Mouse (Mus musculus): ENCODE results near the gene Rab6a. TPM values are rescaled to one million over a fixed set of nuclear protein-coding genes. Genes with fewer than 3 reads are reported as not detected.

The Rab6a gene
- polyA plus RNA-seq, 1 experiment from 2014 or later = 126 TPM

DNA sequence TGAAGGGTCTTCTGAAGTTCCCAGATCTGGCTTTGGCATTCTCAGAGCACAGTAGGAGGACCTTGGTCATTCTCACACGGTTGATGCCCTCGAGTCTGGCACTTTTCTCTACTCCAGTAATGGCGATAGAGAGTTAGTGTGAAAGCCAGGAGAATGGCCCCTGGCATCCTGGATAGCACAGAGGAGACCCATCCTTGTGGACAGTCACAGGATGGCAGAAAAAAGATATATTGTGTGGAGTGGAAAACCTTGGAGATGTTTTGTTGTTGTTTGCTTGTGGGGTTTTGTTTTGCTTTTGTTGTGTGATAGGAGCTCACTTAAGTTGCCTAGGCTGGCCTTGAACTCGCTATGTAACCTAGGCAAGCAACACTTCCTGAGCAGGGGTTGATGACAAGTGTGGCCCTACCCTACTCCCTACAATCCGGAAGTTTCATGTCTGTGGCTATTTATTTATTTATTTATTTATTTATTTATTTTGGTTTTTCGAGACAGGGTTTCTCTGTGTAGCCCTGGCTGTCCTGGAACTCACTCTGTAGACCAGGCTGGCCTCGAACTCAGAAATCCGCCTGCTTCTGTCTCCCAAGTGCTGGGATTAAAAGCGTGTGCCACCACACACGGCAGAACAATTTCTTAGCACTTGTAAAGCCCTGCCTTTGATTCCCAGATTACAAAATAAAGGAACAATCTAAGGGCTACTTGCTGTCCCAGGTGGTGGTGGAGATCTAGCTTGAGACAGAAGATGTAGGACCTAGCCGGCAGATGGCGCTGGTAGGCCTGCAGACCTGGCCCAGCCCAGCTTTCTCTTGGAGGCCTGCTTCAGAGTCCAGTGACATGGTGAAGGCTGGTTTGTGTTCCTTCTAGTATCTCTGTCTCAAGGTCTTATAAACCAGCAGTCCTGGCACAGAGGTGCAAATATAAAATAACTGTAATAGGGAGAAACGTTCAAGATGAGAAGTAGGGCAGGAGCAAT, 78.1 kb downstream of the Rab6a start:
- Histone ChIP-seq H3K36me3 (no peaks in the 10 kb centered on the region), H3K4me3 (no peak overlapping the region), H3K9ac (no peak overlapping the region), H3K4me1 (no peaks in the 10 kb centered on the region), H3K27me3 (no peaks in the 10 kb centered on the region), H3K27ac (no peak overlapping the region), H3K4me2 (replicated peaks) (no peak overlapping the region), H3K9me3 (no peaks in the 10 kb centered on the region)
- ATAC-seq (ENCODE audit: insufficient number of reproducible peaks, insufficient read depth, low FRiP score, low TSS enrichment) = peak; percentile 35; the same call in 1 of the 2 replicates
- 42% methylated on average over 13 of the region's 13 CpGs for WGBS

DNA sequence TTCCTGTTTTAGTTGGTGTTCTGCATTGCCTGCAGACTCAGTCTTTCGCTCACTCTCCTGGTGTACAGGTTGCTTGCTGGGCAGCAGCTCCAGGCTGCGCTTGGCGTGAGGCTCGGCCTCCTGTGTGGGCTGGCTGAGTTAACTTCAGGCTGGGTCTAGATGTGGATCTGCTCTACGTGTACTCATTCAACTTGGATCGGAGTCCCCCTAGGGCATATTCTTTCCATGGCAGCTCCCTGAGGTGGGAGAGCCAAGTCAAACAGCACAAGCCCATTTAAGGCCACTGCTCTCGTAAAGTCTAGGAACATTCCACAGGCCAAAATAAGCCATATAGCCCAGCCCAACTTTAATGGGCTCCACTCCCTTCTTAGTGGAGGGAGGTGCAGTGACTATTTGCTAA, 81.3 kb downstream of the Rab6a start:
- no peak overlapping the region for H3K4me2 ChIP-seq (replicated peaks)
- H3K4me3 ChIP-seq = no peak overlapping the region
- H3K4me1 ChIP-seq = no peaks in the 10 kb centered on the region
- no peak overlapping the region for H3K27ac ChIP-seq
- no peaks in the 10 kb centered on the region for H3K9me3 ChIP-seq
- H3K36me3 ChIP-seq = no peaks in the 10 kb centered on the region
- H3K9ac ChIP-seq = no peak overlapping the region
- no peaks in the 10 kb centered on the region for H3K27me3 ChIP-seq
- no peak for ATAC-seq (ENCODE audit: insufficient number of reproducible peaks, insufficient read depth, low FRiP score, low TSS enrichment)
- WGBS = 81% methylated on average over 7 of the region's 7 CpGs

Other genes with a start within 250 kb of the Rab6a start
- 32.6 and 33.8 TPM in 2 replicates for gene C2cd3, start 235.2 kb upstream of the Rab6a start, polyA plus RNA-seq (2016; fragmentation: Nextera tagmentation; extraction: Ambion mirVana)
- 59.7 and 62.7 TPM in 2 replicates for gene Ppme1, start 235.1 kb upstream of the Rab6a start, polyA plus RNA-seq (2016; fragmentation: Nextera tagmentation; extraction: Ambion mirVana)
- gene Ucp3, start 134.4 kb upstream of the Rab6a start, polyA plus RNA-seq (2016; fragmentation: Nextera tagmentation; extraction: Ambion mirVana) = not detected in 2 replicates
- gene Ucp2, start 114.1 kb upstream of the Rab6a start, polyA plus RNA-seq (2016; fragmentation: Nextera tagmentation; extraction: Ambion mirVana) = 130 and 164 TPM in 2 replicates
- gene Dnajb13, start 92.5 kb upstream of the Rab6a start, polyA plus RNA-seq (2016; fragmentation: Nextera tagmentation; extraction: Ambion mirVana) = 0.14 and 0.19 TPM in 2 replicates
- gene Coa4, start 70.3 kb upstream of the Rab6a start, polyA plus RNA-seq (2016; fragmentation: Nextera tagmentation; extraction: Ambion mirVana) = 14.9 and 15.7 TPM in 2 replicates
- 64.3 and 67.4 TPM in 2 replicates for gene Mrpl48, start 891 bp downstream of the Rab6a start, polyA plus RNA-seq (2016; fragmentation: Nextera tagmentation; extraction: Ambion mirVana)
- 5.8 and 8.3 TPM in 2 replicates for gene Plekhb1, start 55.0 kb downstream of the Rab6a start, polyA plus RNA-seq (2016; fragmentation: Nextera tagmentation; extraction: Ambion mirVana)
- 51.8 and 53.4 TPM in 2 replicates for gene Fam168a, start 99.2 kb downstream of the Rab6a start, polyA plus RNA-seq (2016; fragmentation: Nextera tagmentation; extraction: Ambion mirVana)

Measured in embryonic facial prominence, embryonic 12.5 days (tissue).